Mouse (Mus musculus): Measurements from ENCODE around the gene Ptpn5.

Gene Ptpn5

DNA sequence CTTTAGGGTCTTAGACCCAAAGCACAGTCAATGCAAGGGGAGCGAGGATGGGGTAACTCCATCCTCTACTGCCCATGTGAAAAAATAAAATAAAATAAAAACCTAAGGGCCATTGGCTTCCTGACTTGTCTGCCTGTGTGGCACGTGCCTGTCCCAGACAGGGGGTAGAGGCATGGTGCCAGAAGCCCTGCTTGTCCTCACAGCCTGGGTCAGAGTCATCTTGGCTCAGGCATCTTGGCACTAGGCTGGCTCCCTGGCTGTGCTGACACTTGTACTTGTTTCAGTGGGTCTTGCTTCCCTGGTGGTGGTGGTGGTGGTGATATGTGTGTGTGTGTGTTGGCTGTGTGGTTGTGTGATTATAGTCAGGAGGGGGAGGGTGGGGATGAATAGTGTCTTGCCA is 78.8 kb downstream of the Ptpn5 start:
- DNase-seq: peak; percentile 36

DNA sequence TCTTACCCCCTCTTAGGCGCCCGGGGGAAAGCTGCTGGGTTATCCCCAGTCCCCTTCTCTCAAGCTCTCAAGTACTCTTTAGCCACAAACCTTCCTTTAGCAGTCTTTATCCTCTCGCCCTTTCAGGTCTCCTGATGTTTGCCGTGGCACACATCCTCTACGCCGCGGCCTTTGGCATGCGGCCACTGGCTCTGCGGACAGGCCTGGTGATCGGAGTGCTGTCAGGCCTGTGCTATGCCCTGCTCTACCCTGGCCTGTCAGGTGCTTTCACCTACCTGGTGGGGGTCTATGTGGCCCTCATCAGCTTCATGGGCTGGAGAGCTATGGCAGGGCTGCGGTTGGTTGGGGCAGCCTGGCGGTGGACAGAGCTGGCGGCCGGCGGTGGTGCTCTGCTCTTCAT is 80.2 kb downstream of the Ptpn5 start:
- no peak for DNase-seq

DNA sequence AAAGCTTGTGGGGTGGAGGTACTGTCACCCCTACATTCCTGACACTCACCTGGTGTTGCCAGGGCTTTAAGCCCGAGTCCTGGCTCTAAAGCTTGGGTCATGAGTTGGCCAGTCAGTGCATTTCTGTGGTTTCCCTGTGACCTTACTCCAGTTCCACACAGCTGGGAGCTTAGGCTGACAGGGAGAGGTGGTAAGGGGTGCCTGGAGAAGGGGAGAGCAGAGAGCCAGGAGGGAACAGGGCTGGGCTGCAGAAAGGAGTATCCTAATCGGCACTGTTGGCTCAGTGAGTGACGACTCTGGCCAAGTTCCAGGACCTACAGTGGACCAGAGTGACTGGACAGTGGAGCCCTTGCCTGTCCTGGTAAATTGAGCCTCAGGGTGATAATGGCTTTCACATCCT is 81.2 kb downstream of the Ptpn5 start:
- DNase-seq: peak; percentile 27

DNA sequence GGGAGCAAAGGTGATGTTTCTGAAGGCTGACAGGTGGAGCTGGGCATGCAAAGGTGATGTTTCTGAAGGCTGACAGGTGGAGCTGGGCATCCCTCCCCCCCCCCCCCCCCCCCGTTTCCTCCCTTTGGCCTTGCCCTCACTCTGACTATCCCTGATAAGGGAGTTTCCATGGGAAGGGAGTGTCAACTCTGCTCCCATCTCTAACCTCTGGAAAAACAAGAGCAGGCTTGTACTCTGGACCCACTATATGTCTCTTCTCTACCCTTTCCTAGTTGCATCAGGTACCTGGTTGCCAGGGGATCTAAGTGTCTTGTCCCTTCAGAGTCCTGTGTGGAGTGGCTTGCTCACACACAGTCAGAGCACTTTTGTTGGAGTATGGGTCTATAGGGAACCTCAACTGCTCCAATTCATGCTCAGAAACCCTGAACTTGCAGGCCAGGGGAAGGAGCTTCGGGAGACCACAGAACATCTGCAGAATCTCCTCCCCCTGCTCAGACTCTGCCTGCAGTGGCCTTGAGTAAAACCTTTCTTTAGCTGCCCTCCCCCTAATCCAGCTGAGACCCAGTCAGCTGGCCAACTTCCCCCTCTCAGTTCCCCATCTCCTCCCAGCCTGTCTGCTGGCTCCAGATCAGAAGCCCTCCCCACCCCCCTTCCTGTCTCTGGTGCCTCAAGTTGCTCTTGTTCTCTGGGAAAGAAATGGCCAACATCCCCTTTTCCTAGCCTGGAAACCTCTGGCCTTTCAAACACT is 81.9 kb downstream of the Ptpn5 start:
- peak; percentile 24 for DNase-seq

DNA sequence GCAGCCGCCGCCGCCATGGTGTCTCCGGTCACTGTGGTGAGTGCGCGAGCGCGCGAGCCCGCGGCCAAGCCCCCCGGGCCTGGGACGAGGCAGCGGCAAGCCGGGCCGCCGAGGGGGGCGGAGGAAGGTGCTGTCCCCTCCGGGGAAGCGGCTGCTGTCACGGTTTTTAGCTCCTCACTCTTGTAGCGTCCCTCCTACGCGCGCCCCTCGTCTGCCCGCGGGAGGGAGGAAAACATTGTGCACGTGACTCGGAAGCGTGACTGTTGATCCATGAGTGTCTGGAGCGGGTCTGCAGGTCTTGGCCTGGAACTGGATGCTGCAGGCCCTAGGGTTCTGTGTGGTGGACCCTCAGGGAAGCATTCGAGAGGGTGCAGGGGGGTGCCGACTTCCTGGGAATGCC is 82.7 kb downstream of the Ptpn5 start:
- DNase-seq: no peak

DNA sequence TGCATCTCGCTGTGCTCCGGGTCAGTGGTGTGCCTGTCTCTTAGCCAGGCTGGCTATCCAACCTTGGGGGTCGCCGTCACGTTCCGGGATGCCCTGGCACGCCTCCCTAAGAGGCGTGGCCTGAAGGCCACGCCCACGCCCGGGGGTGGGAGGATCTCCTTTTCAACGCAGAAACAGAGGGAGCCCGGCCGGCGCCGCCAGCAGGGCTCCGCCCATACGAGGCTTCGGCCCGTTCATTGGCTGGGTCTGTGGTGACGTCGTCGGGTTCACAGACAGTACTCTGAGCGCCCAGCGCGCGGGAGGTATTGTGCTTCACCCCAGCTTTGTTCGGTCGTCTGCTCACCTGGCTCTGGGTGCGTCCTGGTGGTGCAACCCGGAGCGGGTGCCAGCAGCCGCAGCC is 83.1 kb downstream of the Ptpn5 start, which contains the start of gene Tmem86a:
Tmem86a (plus strand) TSS at position 236 of the 400 bp plus-strand sequence.
- peak; percentile 93 for DNase-seq

DNA sequence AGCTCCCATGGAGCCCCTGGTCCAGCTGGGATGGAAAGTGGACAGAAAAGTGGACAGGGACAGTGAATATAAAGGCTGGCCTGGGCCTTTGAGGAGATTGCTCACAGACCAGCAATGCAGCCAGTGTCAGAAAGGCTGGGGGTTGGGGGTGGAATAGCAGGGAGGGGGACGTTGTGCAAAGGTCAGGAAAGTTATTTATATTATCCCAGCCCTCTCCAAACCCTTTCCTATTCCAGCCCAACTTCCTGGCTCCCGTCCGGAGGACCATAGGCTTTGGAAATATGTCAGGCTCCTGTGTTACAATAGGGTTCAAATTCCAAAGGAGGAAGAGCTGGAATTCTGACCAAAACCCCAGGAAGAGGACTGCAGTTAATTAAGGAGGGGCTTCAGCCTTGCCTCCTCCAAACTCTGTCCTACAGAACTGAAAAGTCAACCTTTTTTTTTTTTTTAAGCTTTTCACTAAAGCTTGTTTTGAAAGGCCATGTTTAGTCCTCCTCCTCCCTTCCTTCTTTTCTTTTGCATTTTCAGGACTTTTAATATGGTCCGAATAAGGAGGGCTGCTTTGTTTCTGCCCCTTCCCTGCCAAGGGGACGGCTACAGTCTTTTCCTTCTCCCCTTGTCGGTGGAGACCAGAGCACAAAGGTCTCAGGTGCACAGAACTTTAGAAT is 90.5 kb downstream of the Ptpn5 start:
- DNase-seq: no peak

DNA sequence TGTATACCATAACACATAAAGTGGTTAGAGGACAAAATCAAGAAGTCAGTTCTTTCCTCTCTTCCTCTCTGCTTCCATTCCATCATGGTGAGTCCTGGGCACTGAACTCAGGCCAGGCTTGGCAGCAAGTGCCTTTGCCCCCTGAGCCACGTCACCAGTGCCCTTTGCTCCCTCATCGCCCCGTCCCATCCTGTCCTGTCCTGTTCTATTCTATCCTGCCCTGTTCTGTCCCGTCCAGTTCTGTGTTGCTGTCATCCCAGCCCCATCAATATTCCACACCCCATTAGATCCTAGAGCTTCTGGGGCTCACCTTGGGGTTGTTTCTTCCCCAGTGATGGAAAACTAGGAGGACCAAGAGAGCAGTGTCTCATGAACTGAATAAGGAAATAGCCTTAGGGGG is 91.4 kb downstream of the Ptpn5 start:
- DNase-seq: no peak

DNA sequence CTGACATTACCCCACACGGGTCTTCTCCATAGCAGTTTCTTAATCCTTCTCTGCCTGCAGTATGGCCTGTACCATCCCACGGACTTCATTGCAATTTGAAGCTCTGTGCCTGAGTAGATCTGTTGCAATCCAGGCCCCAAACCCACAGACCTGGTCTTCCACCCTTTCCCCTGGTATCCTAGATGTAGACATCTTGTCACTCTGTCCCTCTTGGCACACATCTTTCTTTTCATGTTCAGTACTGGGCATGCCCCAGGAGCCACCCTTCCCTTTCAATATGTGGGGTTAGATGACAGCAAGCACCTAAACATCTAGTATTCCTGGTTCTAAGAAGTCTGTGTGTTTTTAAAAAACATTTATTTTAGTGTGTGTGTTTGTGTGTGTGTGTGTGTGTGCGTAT is 91.8 kb downstream of the Ptpn5 start:
- DNase-seq: no peak

DNA sequence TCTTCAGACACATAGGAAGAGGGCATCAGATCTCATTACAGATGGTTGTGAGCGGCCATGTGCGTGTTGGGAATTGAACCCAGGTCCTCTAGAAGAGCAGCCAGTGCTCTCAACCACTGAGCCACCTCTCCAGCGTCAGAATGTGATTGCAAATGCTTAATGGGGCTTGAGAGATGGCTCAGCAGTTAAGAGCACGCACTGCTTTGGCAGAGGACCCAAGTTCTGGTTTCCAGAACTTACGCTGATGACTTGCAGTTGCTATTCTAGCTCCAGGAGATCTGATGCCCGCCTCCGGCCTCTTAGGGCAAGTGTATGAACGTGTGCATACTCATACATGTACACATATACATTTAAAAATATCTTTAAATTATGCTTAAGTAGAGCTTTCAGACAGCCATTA is 98.1 kb downstream of the Ptpn5 start:
- no peak for DNase-seq

DNA sequence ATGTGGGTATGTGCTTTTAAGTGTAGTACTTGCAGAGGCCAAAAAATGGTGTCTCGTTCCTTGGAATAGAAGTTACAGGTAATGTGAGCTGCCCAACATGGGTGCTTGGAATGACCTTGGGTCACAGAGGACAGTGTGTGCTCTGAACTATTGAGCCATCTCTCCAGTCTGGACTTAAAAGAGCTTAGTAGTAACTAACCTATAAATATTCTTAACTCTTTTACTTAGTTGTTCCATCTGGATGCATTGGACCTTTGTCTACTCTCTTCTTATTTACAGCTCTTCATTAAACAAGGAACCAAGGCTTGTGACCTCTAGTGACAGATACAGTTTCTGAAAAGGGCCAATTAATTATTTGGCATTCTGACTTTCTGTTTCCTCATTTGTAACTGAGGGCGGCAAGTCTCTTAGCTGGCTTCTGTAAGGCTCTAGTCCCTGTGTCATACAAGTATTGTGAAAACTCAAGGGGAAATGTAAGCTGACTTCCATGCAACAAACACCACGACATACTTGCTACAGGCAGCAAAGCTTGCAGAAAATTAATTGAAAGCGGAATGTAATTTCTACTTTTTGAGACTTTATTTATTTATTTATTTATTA is 98.6 kb downstream of the Ptpn5 start:
- DNase-seq: no peak

DNA sequence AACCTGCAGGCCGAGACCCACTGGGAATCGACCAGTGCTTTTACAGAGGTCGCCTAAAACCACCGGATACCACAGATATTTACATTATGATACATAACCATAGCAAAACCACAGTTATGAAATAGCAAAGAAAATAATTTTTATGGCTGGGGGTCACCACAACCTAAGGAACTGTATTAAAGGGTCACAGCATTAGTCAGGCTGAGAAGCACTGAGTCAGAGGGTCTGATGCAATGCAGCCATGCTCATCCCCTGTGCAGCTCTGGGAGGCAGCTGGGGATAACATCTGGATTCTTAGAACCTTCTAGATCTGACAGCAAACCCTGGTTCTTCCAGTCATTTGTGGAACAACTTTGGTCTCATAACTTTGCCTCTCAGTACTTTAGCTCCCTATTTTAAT is 102.1 kb downstream of the Ptpn5 start:
- DNase-seq: no peak

DNA sequence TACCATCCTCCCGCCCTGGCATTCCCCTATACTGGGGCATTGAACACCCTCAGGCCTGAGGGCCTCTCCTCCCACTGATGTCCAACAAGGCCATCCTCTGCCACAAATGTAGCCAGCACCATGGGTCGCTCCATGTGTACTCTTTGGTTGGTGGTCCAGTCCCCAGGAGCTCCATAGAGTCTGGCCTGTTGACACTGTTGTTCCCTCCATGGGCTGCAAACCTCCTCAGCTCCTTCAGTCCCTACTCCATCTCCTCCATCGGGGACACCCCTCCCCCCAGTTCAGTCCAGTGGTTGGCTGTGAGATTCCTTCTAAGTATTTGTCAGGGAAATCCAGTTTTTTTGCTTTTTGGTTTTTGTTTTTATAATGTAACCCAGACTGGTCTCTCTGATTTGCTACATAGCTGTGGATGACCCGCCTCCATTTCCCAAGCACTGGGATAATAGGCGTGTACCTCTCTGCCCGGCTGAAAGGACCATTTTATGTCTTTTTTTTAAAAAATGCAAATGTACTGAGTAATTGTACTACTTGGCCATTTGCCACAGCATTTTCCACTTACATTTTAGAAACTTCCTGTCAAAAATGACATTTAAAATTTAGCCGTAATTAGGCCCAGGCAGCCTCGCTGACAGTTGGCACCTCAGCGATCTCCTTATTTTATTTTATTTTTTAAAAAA is 102.8 kb downstream of the Ptpn5 start:
- no peak for DNase-seq
